Mouse (Mus musculus) embryonic facial prominence, embryonic 15.5 days (tissue): ENCODE measurements around the gene Plekha8. TPM values are rescaled to one million over a fixed set of nuclear protein-coding genes. Genes with fewer than 3 reads are reported as not detected.

Source experiments
- ATAC-seq: fragments of 200-750 bp; cut with Nextera tagmentation; 2 replicates; pipeline ENCODE4 v1.8.0; 2017; ENCODE audit warnings: low read depth, moderate TSS enrichment; ENCODE audit not compliant: insufficient number of reproducible peaks, low FRiP score, low TSS enrichment
- H3K27ac ChIP-seq: fragments of 300-500 bp; sonication (generic); replicated peaks from 2 replicates; pipeline ENCODE4 v1.5.1; 2015; ENCODE audit warnings: mild to moderate bottlenecking, inconsistent platforms
- H3K27me3 ChIP-seq: fragments of 300-500 bp; sonication (generic); 2 replicates; pipeline ENCODE4 v1.6.1; 2015; ENCODE audit warnings: inconsistent platforms
- H3K36me3 ChIP-seq: fragments of 300-500 bp; sonication (generic); 2 replicates; pipeline ENCODE4 v1.6.1; 2015; ENCODE audit warnings: mild to moderate bottlenecking, inconsistent platforms
- H3K4me1 ChIP-seq: fragments of 300-500 bp; sonication (generic); 2 replicates; pipeline ENCODE4 v1.6.1; 2015; ENCODE audit warnings: inconsistent platforms
- H3K4me2 ChIP-seq: fragments of 300-500 bp; sonication (generic); replicated peaks from 2 replicates; pipeline ENCODE4 v1.6.1; 2015; ENCODE audit warnings: mild to moderate bottlenecking, inconsistent platforms
- H3K4me3 ChIP-seq: fragments of 300-500 bp; sonication (generic); replicated peaks from 2 replicates; pipeline ENCODE4 v1.5.1; 2015; ENCODE audit warnings: mild to moderate bottlenecking, inconsistent platforms
- H3K9ac ChIP-seq: fragments of 300-500 bp; sonication (generic); 2 replicates; pipeline ENCODE4 v1.6.1; 2015; ENCODE audit warnings: inconsistent platforms
- H3K9me3 ChIP-seq: fragments of 300-500 bp; sonication (generic); replicated peaks from 2 replicates; pipeline ENCODE4 v1.6.1; 2016; ENCODE audit warnings: inconsistent platforms
- WGBS: fragments of 180-500 bp; shearing (Covaris S2); methylation state at CpG from one replicate; pipeline ENCODE4 v1.1.7; 2015; 5-methylcytosine and 5-hydroxymethylcytosine counted together
- polyA plus RNA-seq: library from polyadenylated mRNA; unstranded; fragments of >200 nt; fragmentation: Nextera tagmentation; extraction: Ambion mirVana; gene quantifications from 2 replicates; pipeline ENCODE4 v1.2.1, GENCODE M21; 2015

The Plekha8 gene
- polyA plus RNA-seq, 1 experiment from 2014 or later = 6.7 TPM

DNA sequence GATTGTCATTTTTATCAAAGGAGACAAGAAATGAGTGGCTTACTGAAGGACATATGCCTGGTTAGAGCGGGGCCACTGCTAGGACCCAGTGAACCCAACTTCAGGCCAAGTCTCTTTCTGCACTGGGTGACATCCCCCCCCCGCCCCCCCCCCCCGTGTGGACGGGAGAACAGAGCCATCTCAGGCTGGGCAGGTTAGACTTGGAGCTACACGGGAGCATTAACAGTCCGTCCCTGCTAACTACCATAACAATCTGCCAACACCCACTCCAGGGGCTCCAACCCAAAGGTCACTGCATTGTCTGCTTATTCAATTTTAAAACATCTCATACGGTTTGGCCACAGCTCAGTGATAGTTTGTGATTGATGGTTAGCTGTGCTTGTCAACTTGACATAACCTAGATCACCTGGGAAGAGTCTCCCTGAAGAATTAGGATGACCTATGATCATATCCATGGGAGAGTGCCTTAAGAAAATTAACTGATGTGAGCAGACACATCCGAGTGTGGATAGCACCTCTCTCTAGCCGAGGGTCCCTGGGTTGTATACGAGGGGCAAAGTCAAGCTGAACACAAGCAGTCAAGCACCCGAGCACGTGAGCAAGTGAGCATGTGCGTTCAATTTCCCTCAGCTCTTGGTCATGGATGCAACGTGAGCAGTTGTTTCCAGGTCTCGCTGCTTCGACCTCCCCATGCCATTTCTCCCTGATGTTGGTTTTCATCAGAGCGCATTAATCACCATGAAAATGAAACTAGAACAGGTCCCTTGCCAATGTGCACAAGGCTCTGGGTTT is 32.7 kb upstream of the Plekha8 start:
- H3K27ac ChIP-seq = no peak overlapping the region
- WGBS = 65% methylated on average over 17 of the region's 17 CpGs
- no peaks in the 10 kb centered on the region for H3K27me3 ChIP-seq
- H3K4me3 ChIP-seq = no peak overlapping the region
- ATAC-seq = no peak
- H3K4me1 ChIP-seq = peaks cover 23% of the 10 kb centered on the region; the same call in 1 of the 2 replicates
- no peak overlapping the region for H3K9ac ChIP-seq
- H3K36me3 ChIP-seq = no peaks in the 10 kb centered on the region
- H3K4me2 ChIP-seq = no peak overlapping the region
- no peaks in the 10 kb centered on the region for H3K9me3 ChIP-seq

- no peak overlapping the region for H3K4me2 ChIP-seq
- no peak overlapping the region for H3K9ac ChIP-seq
- H3K27me3 ChIP-seq = no peaks in the 10 kb centered on the region
- no peak overlapping the region for H3K27ac ChIP-seq
- ATAC-seq = no peak
- H3K4me3 ChIP-seq = no peak overlapping the region
- peaks cover 23% of the 10 kb centered on the region; the same call in 1 of the 2 replicates for H3K4me1 ChIP-seq
- no peaks in the 10 kb centered on the region for H3K9me3 ChIP-seq
- no peaks in the 10 kb centered on the region for H3K36me3 ChIP-seq
- WGBS = 84% methylated on average over 4 of the region's 4 CpGs
Observed at GRCm38 (mm10) chr6:54563561-54563960, 31.4 kb upstream of the Plekha8 start.

- ATAC-seq = no peak
- Histone ChIP-seq H3K27ac (no peak overlapping the region), H3K9me3 (no peaks in the 10 kb centered on the region), H3K4me3 (no peak overlapping the region), H3K36me3 (no peaks in the 10 kb centered on the region), H3K9ac (no peak overlapping the region), H3K27me3 (no peaks in the 10 kb centered on the region), H3K4me2 (peak overlapping the region; percentile 96; the same call in 1 of the 2 replicates), H3K4me1 (peaks cover 23% of the 10 kb centered on the region; the same call in 1 of the 2 replicates)
- WGBS = 43% methylated on average over 9 of the region's 9 CpGs
Observed at GRCm38 (mm10) chr6:54564506-54564991, 30.4 kb upstream of the Plekha8 start.

- 18% methylated on average over 3 of the region's 3 CpGs for WGBS
- Histone ChIP-seq H3K27me3 (no peaks in the 10 kb centered on the region), H3K4me2 (peak overlapping the region; percentile 96), H3K36me3 (no peaks in the 10 kb centered on the region), H3K9me3 (no peaks in the 10 kb centered on the region), H3K9ac (no peak overlapping the region), H3K4me3 (peak overlapping the region; percentile 57), H3K4me1 (peaks cover 23% of the 10 kb centered on the region; the same call in 1 of the 2 replicates), H3K27ac (no peak overlapping the region)
- peak; percentile 70; the same call in 1 of the 2 replicates for ATAC-seq
Observed at GRCm38 (mm10) chr6:54565012-54565411, 29.9 kb upstream of the Plekha8 start.

DNA sequence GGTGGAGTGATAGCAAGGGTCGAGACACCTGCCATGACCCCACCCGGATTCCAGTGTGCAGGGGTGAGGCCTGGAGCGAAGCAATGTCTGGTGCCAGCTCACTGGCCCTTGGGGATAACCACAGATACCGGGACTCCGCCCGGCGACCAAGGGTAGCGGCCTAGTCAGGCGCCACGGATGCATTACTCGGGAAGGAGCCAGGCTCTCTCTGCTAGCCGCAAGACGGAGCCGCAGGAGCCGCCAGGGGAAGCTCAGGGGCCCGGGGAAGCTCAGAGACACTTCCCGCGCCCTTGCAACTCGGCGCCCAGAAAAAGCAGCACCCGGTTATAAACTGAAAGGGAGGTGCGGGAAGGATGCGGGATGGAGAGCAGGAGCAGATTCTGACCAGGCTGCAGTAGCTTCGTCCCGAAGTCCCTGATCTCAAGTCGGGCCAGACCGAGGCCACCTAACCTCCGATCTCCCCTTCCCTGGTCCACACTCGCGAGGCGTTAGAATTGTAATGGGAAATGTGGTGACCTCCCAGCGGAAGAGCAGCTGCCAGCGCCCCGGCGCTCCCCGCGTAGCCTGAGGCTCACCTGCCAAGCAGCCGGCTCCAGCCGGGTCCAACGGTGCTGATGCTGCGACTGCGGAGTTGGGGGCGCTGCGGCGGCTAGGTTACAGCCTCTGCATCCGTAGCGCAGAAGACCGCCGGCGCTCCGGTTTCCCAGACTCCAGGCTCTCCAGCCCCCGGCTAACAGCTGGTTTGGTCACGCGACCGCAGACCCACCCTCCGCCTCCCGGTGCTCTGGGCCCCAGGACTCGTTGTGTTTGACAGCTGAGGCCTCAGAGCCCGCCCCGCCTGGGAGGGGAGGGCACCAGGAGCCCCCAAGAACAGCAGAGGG is 29.0 kb upstream of the Plekha8 start, which contains the start of gene Scrn1:
Gene Scrn1 (minus strand): TSS at position 825 of the 881 bp plus-strand sequence.
- Histone ChIP-seq H3K4me2 (peak within 1 kb of the TSS; percentile 96), H3K27me3 (no peaks in the 10 kb centered on the region), H3K4me3 (peak within 1 kb of the TSS; percentile 57), H3K4me1 (peaks cover 23% of the 10 kb centered on the region; the same call in 1 of the 2 replicates), H3K9me3 (no peaks in the 10 kb centered on the region), H3K27ac (peak within 1 kb of the TSS; percentile 60), H3K9ac (peak within 1 kb of the TSS; percentile 42), H3K36me3 (no peaks in the 10 kb centered on the region)
- peak; percentile 88 for ATAC-seq
- under 1% methylated on average over 60 of the region's 60 CpGs for WGBS

GRCm38 (mm10) chr6:54566546-54566919 is 28.4 kb upstream of the Plekha8 start:
- H3K27ac ChIP-seq = peak overlapping the region; percentile 60; the same call in 1 of the 2 replicates
- no peaks in the 10 kb centered on the region for H3K36me3 ChIP-seq
- H3K9ac ChIP-seq = peak overlapping the region; percentile 42; the same call in 1 of the 2 replicates
- peaks cover 23% of the 10 kb centered on the region; the same call in 1 of the 2 replicates for H3K4me1 ChIP-seq
- H3K4me2 ChIP-seq = peak overlapping the region; percentile 96
- ATAC-seq = no peak
- peak overlapping the region; percentile 57 for H3K4me3 ChIP-seq
- no peaks in the 10 kb centered on the region for H3K9me3 ChIP-seq
- WGBS = 10% methylated on average over 6 of the region's 6 CpGs
- H3K27me3 ChIP-seq = no peaks in the 10 kb centered on the region

- Histone ChIP-seq H3K27ac (no peak overlapping the region), H3K27me3 (no peaks in the 10 kb centered on the region), H3K36me3 (no peaks in the 10 kb centered on the region), H3K9me3 (no peaks in the 10 kb centered on the region), H3K4me2 (no peak overlapping the region), H3K9ac (no peak overlapping the region), H3K4me3 (no peak overlapping the region), H3K4me1 (peaks cover 18% of the 10 kb centered on the region; the same call in 1 of the 2 replicates)
- no peak for ATAC-seq
- WGBS = 27% methylated on average over 7 of the region's 7 CpGs
Observed at GRCm38 (mm10) chr6:54569776-54570175, 25.1 kb upstream of the Plekha8 start.

GRCm38 (mm10) chr6:54573218-54573955 is 21.5 kb upstream of the Plekha8 start:
- no peaks in the 10 kb centered on the region for H3K36me3 ChIP-seq
- no peak overlapping the region for H3K27ac ChIP-seq
- no peak overlapping the region for H3K9ac ChIP-seq
- H3K4me3 ChIP-seq = no peak overlapping the region
- no peaks in the 10 kb centered on the region for H3K9me3 ChIP-seq
- no peak overlapping the region for H3K4me2 ChIP-seq
- H3K4me1 ChIP-seq = no peaks in the 10 kb centered on the region
- H3K27me3 ChIP-seq = no peaks in the 10 kb centered on the region
- ATAC-seq = no peak
- WGBS = 40% methylated on average over 6 of the region's 6 CpGs

DNA sequence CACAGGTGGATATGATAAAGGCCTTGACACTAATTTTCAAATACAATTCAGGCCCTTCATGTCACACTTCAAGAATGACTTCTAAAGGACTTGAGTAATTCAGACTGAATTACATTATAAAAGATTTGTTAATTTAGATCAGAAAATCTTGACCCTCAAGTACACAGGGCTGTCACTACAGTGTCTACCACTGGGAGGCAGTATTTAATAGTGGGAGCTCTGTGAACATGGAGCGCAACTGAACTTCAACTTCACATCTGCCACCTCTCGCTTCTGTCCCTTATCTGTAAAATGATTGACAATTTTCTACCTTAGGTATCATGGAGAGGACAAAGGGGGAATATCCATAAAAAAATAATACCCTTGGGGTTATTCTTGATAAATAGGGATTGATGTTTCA is 8.7 kb upstream of the Plekha8 start:
- no peaks in the 10 kb centered on the region for H3K9me3 ChIP-seq
- H3K4me3 ChIP-seq = no peak overlapping the region
- no peak overlapping the region for H3K4me2 ChIP-seq
- H3K9ac ChIP-seq = no peak overlapping the region
- ATAC-seq = no peak
- peaks cover 6% of the 10 kb centered on the region for H3K4me1 ChIP-seq
- peaks cover 21% of the 10 kb centered on the region; the same call in 1 of the 2 replicates for H3K36me3 ChIP-seq
- no peaks in the 10 kb centered on the region for H3K27me3 ChIP-seq
- WGBS = 35% methylated on average over 2 of the region's 2 CpGs
- no peak overlapping the region for H3K27ac ChIP-seq

DNA sequence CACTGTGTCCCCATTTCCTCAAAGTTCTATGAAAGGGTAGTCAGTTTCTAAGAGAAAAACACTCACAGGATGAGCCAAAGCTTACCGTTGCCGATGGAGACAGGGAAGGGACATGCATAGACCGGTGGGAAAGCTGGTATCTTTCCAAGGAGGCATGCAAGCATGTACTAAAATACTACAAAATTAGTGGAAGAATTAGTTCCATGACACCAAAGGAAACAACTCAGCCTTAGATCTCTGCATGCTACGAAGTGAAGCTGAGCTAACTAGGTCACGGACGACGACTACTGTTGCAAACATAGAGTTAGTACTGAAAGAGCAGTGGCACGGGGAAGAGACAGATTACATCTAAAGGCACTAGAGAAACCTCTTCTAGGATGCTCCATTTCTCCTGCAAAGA is 8.0 kb upstream of the Plekha8 start:
- H3K4me2 ChIP-seq = no peak overlapping the region
- H3K9me3 ChIP-seq = no peaks in the 10 kb centered on the region
- no peak overlapping the region for H3K27ac ChIP-seq
- H3K4me1 ChIP-seq = peaks cover 13% of the 10 kb centered on the region
- ATAC-seq = no peak
- H3K9ac ChIP-seq = no peak overlapping the region
- no peaks in the 10 kb centered on the region for H3K27me3 ChIP-seq
- WGBS = 71% methylated on average over 8 of the region's 8 CpGs
- peaks cover 21% of the 10 kb centered on the region; the same call in 1 of the 2 replicates for H3K36me3 ChIP-seq
- H3K4me3 ChIP-seq = no peak overlapping the region
